ENCODE assay signal across 25 mouse cellular contexts in genomic region chr5:37805291-37805690, GRCm38 (mm10). TPM values are rescaled to one million over a fixed set of nuclear protein-coding genes. Genes with fewer than 3 reads are reported as not detected.
DNase-seq lines count a peak whose midpoint lies in the region; ATAC-seq lines count a peak whose summit lies in the region.
"Had no signal": no experiment of that assay in that cellular context is flagged by ENCODE, and none has a peak within 500 bp of the region (broad histone marks: within the 10 kb centered on the region; RNA-seq: fewer than 3 reads in every experiment).

No protein-coding gene starts in this region.

- H3K36me3 ChIP-seq in heart, embryonic 12.5 days: no peaks in the 10 kb centered on the region
- H3K36me3 ChIP-seq in heart, embryonic 10.5 days: no peaks in the 10 kb centered on the region
- no peaks in the 10 kb centered on the region for H3K36me3 ChIP-seq in heart, embryonic 14.5 days (ENCODE audit: control insufficient read depth, insufficient read depth, low read length)
- no peaks in the 10 kb centered on the region for H3K36me3 ChIP-seq in heart, embryonic 16.5 days (ENCODE audit: control insufficient read depth, insufficient read depth)
- H3K36me3 ChIP-seq: embryonic facial prominence, embryonic 12.5 days; embryonic facial prominence, embryonic 15.5 days; forebrain, embryonic 10.5 days; forebrain, embryonic 12.5 days had no signal

- H3K27ac ChIP-seq in heart, embryonic 12.5 days (ENCODE audit: poor library complexity, severe bottlenecking): no peak overlapping the region
- H3K27ac ChIP-seq in heart, embryonic 10.5 days: no peak overlapping the region
- H3K27ac ChIP-seq in heart, embryonic 14.5 days (replicated peaks in 1 of 2; ENCODE audit: control insufficient read depth in 1 of 2, insufficient read depth in 1 of 2, low read depth in 2 of 2, low read length in 2 of 2): peak overlapping the region; percentile 28 to 55
- no peak overlapping the region for H3K27ac ChIP-seq in heart, embryonic 16.5 days (ENCODE audit: low read length)
- H3K27ac ChIP-seq: embryonic facial prominence, embryonic 12.5 days; forebrain, embryonic 10.5 days; forebrain, embryonic 12.5 days had no signal

- ATAC-seq in heart, embryonic 12.5 days (ENCODE audit: insufficient number of reproducible peaks, low FRiP score): 0 out of 2 replicates have a peak, but pooled peaks have one; percentile 9
- peak; percentile 68 for ATAC-seq in heart, embryonic 14.5 days (ENCODE audit: insufficient number of reproducible peaks, insufficient read depth, low FRiP score, low read depth)
- ATAC-seq in heart, embryonic 16.5 days (replicated peaks; ENCODE audit: extremely low read depth, insufficient read depth, low FRiP score): peak; percentile 58
- ATAC-seq: forebrain, embryonic 14.5 days; forebrain, embryonic 16.5 days had no signal

- no peak overlapping the region for H3K4me3 ChIP-seq in heart, embryonic 12.5 days
- no peak overlapping the region for H3K4me3 ChIP-seq in heart, embryonic 10.5 days
- H3K4me3 ChIP-seq in heart, embryonic 14.5 days (ENCODE audit: control insufficient read depth in 1 of 2, insufficient read depth in 1 of 2, low read depth in 1 of 2, low read length in 2 of 2): no peak overlapping the region
- H3K4me3 ChIP-seq in heart, embryonic 16.5 days (ENCODE audit: low read length): no peak overlapping the region
- H3K4me3 ChIP-seq: embryonic facial prominence, embryonic 12.5 days; embryonic facial prominence, embryonic 15.5 days; erythroblast, embryonic 14.5 days; forebrain, embryonic 10.5 days; forebrain, embryonic 12.5 days had no signal

- no peak for DNase-seq in heart, embryonic 10.5 days (ENCODE audit: low spot score)
- DNase-seq in heart, adult 9 months (ENCODE audit: low spot score in 2 of 2): no peak
- no peak for DNase-seq in heart, adult 8-10 months (ENCODE audit: low spot score)
- DNase-seq: adrenal gland, adult 2 months; adrenal gland, postnatal 10 days; adrenal gland, postnatal 25 days; cerebellum, adult 11 months; cerebellum, adult 18-20 months; cerebellum, adult 8-10 months; cerebellum, adult 9-11 months; cerebellum, postnatal 14 days; cerebellum, postnatal 36 days; embryo, embryonic 11 days had no signal

- H3K9ac ChIP-seq in heart, embryonic 12.5 days: no peak overlapping the region
- no peak overlapping the region for H3K9ac ChIP-seq in heart, embryonic 14.5 days (ENCODE audit: low read length)
- H3K9ac ChIP-seq in heart, embryonic 16.5 days (ENCODE audit: low read length): no peak overlapping the region
- H3K9ac ChIP-seq: embryonic facial prominence, embryonic 12.5 days; embryonic facial prominence, embryonic 15.5 days; forebrain, embryonic 12.5 days had no signal

- peaks cover 3% of the 10 kb centered on the region for H3K27me3 ChIP-seq in heart, embryonic 12.5 days (replicated peaks)
- H3K27me3 ChIP-seq in heart, embryonic 10.5 days (ENCODE audit: insufficient read depth, poor library complexity, severe bottlenecking): 0 out of 2 replicates have a peak, but pooled peaks cover 9% of the 10 kb centered on the region
- H3K27me3 ChIP-seq in heart, embryonic 14.5 days (ENCODE audit: control insufficient read depth, insufficient read depth, low read length): no peaks in the 10 kb centered on the region
- 0 out of 2 replicates have a peak, but pooled peaks cover 2% of the 10 kb centered on the region for H3K27me3 ChIP-seq in heart, embryonic 16.5 days (ENCODE audit: control insufficient read depth, insufficient read depth, low read length)
- H3K27me3 ChIP-seq: embryonic facial prominence, embryonic 12.5 days; embryonic facial prominence, embryonic 15.5 days had no signal

- H3K4me2 ChIP-seq in heart, embryonic 12.5 days: no peak overlapping the region
- no peak overlapping the region for H3K4me2 ChIP-seq in heart, embryonic 14.5 days (ENCODE audit: low read length)
- no peak overlapping the region for H3K4me2 ChIP-seq in heart, embryonic 16.5 days (ENCODE audit: low read depth, low read length)
- H3K4me2 ChIP-seq: embryonic facial prominence, embryonic 12.5 days; embryonic facial prominence, embryonic 15.5 days; forebrain, embryonic 12.5 days had no signal

- 53% methylated on average over 6 of the region's 6 CpGs for WGBS in heart, embryonic 12.5 days
- 68% methylated on average over 6 of the region's 6 CpGs for WGBS in heart, embryonic 10.5 days
- WGBS in heart, embryonic 14.5 days: 47% methylated on average over 6 of the region's 6 CpGs
- WGBS in heart, embryonic 16.5 days: 60% methylated on average over 6 of the region's 6 CpGs

- H3K9me3 ChIP-seq in heart, embryonic 12.5 days (replicated peaks): no peaks in the 10 kb centered on the region
- H3K9me3 ChIP-seq in heart, embryonic 10.5 days: no peaks in the 10 kb centered on the region
- H3K9me3 ChIP-seq in heart, embryonic 14.5 days (ENCODE audit: control insufficient read depth, low read length): no peaks in the 10 kb centered on the region
- no peaks in the 10 kb centered on the region for H3K9me3 ChIP-seq in heart, embryonic 16.5 days (replicated peaks; ENCODE audit: control insufficient read depth, low read length)
- H3K9me3 ChIP-seq: embryonic facial prominence, embryonic 12.5 days; embryonic facial prominence, embryonic 15.5 days; forebrain, embryonic 10.5 days; forebrain, embryonic 12.5 days had no signal

- peaks cover 12% of the 10 kb centered on the region; the same call in 1 of the 2 replicates for H3K4me1 ChIP-seq in heart, embryonic 12.5 days (replicated peaks)
- peaks cover 5% of the 10 kb centered on the region; the same call in 1 of the 2 replicates for H3K4me1 ChIP-seq in heart, embryonic 10.5 days
- H3K4me1 ChIP-seq in heart, embryonic 14.5 days (ENCODE audit: control insufficient read depth in 2 of 2, insufficient read depth in 2 of 2, low read length in 2 of 2): peaks cover 10 to 11% of the 10 kb centered on the region in 2 experiments; a peak in 3 of 4 replicates
- peaks cover 2% of the 10 kb centered on the region; the same call in 1 of the 2 replicates for H3K4me1 ChIP-seq in heart, embryonic 16.5 days (ENCODE audit: control insufficient read depth, insufficient read depth, low read length)
- H3K4me1 ChIP-seq: embryonic facial prominence, embryonic 12.5 days; forebrain, embryonic 10.5 days; forebrain, embryonic 12.5 days had no signal

RNA-seq across cellular contexts. Expression of gene Msx1, which starts 19.1 kb away (rescaled TPM):
- polyA plus RNA-seq in heart, embryonic 12.5 days (2016; fragmentation: Nextera tagmentation; extraction: Ambion mirVana): 20.4 and 20.6 TPM in 2 replicates
- polyA plus RNA-seq in heart, embryonic 10.5 days (2016; fragmentation: Nextera tagmentation; extraction: Ambion mirVana): 36.6 and 65.2 TPM in 2 replicates
- 8.3 and 8.7 TPM in 2 replicates for polyA plus RNA-seq in heart, embryonic 14.5 days (2014; fragmentation: Nextera tagmentation; extraction: Ambion mirVana)
- 6.5 and 7.6 TPM in 2 replicates for polyA plus RNA-seq in heart, embryonic 16.5 days (2015; fragmentation: Nextera tagmentation; extraction: Ambion mirVana)
- total RNA-seq in heart, adult 8-10 months (2022): 1 to 10 TPM; 3.0 to 3.8 (median 3.3) TPM
- total RNA-seq: common myeloid progenitor, adult 5-6 weeks; MEL had no signal
- polyA plus RNA-seq: erythroblast, embryonic 14.5 days had no signal

Comparison
In these comparisons a context has a peak if more than half of its experiments do, and no peak if none do; other contexts are left out.
1. H3K27ac ChIP-seq: peak in heart, embryonic 14.5 days (2 of 2); none in heart, embryonic 12.5 days (single experiment), heart, embryonic 10.5 days (single experiment) and heart, embryonic 16.5 days (single experiment).
2. ATAC-seq: peak in every context shown above with its lines; median percentile 68 in heart, embryonic 14.5 days; 58 in heart, embryonic 16.5 days; 9 in heart, embryonic 12.5 days.